Mouse (Mus musculus): ENCODE data around the gene Btg1. TPM values are rescaled to one million over a fixed set of nuclear protein-coding genes. Genes with fewer than 3 reads are reported as not detected.

Btg1 gene
- polyA plus RNA-seq, 1 experiment from 2014 or later = 58.6 TPM

- ATAC-seq (ENCODE audit: low read depth) = no peak
- Histone ChIP-seq H3K27ac (ENCODE audit: low read length) (no peak overlapping the region), H3K9me3 (ENCODE audit: control insufficient read depth, low read length) (no peaks in the 10 kb centered on the region), H3K4me2 (ENCODE audit: low read depth, low read length) (no peak overlapping the region), H3K4me1 (replicated peaks; ENCODE audit: control insufficient read depth, insufficient read depth, low read length) (peaks cover 19% of the 10 kb centered on the region), H3K4me3 (ENCODE audit: low read length) (no peak overlapping the region), H3K36me3 (ENCODE audit: control insufficient read depth, insufficient read depth, low read length) (no peaks in the 10 kb centered on the region), H3K9ac (ENCODE audit: low read length) (no peak overlapping the region), H3K27me3 (ENCODE audit: control insufficient read depth, insufficient read depth, low read depth, low read length) (no peaks in the 10 kb centered on the region)
- 67% methylated on average over 3 of the region's 3 CpGs for WGBS
Observed at GRCm38 (mm10) chr10:96649524-96649923, 32.7 kb downstream of the Btg1 start.

DNA sequence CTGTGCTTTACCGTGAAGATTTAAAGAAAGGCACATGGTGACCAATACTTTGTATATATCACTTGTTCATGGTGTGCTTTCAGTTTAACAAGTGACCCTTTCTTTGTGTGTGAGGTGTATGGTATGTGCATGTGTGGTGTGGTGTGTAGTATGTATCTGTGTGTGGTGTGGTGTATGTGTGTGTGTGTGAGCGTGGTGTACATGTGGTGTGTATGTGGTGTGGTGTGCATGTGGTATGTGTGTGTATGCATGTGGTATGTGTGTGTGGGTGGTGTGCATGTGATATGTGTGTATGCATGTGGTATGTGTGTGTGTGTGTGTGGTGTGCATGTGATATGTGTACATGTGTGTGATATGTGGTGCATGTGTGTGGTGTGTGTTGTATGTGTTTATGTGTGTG is 35.6 kb downstream of the Btg1 start:
- ATAC-seq (ENCODE audit: low read depth) = no peak
- H3K4me2 ChIP-seq (ENCODE audit: low read depth, low read length) = no peak overlapping the region
- no peak overlapping the region for H3K27ac ChIP-seq (ENCODE audit: low read length)
- peaks cover 18% of the 10 kb centered on the region; the same call in 1 of the 2 replicates for H3K4me1 ChIP-seq (replicated peaks; ENCODE audit: control insufficient read depth, insufficient read depth, low read length)
- 67% methylated on average over 2 of the region's 2 CpGs for WGBS
- H3K9me3 ChIP-seq (ENCODE audit: control insufficient read depth, low read length) = no peaks in the 10 kb centered on the region
- H3K27me3 ChIP-seq (ENCODE audit: control insufficient read depth, insufficient read depth, low read depth, low read length) = no peaks in the 10 kb centered on the region
- H3K9ac ChIP-seq (ENCODE audit: low read length) = no peak overlapping the region
- H3K4me3 ChIP-seq (ENCODE audit: low read length) = no peak overlapping the region
- no peaks in the 10 kb centered on the region for H3K36me3 ChIP-seq (ENCODE audit: control insufficient read depth, insufficient read depth, low read length)

DNA sequence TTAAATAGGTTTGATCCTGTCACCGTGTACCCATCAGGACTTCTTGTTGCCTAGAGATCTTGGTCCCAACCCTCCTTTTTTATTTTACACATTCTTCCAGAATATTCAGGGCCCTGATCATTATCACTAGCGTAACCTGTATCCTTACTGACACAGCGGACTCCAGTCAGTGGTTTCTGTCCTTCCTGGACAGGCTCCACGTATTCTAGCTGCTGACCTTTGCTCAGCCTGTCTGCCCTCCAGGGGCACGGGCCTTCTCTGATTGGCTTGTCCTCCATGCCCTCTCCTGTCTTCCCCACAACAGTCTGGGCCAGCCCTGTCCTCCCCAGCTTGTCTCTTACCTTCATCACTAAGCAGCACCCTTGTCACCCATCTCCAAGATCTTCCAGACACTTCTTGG is 36.2 kb downstream of the Btg1 start:
- H3K4me1 ChIP-seq (replicated peaks; ENCODE audit: control insufficient read depth, insufficient read depth, low read length) = peaks cover 18% of the 10 kb centered on the region; the same call in 1 of the 2 replicates
- H3K27ac ChIP-seq (ENCODE audit: low read length) = no peak overlapping the region
- 78% methylated on average over 5 of the region's 5 CpGs for WGBS
- no peaks in the 10 kb centered on the region for H3K9me3 ChIP-seq (ENCODE audit: control insufficient read depth, low read length)
- H3K4me3 ChIP-seq (ENCODE audit: low read length) = no peak overlapping the region
- H3K36me3 ChIP-seq (ENCODE audit: control insufficient read depth, insufficient read depth, low read length) = no peaks in the 10 kb centered on the region
- H3K9ac ChIP-seq (ENCODE audit: low read length) = no peak overlapping the region
- ATAC-seq (ENCODE audit: low read depth) = no peak
- H3K27me3 ChIP-seq (ENCODE audit: control insufficient read depth, insufficient read depth, low read depth, low read length) = no peaks in the 10 kb centered on the region
- no peak overlapping the region for H3K4me2 ChIP-seq (ENCODE audit: low read depth, low read length)

DNA sequence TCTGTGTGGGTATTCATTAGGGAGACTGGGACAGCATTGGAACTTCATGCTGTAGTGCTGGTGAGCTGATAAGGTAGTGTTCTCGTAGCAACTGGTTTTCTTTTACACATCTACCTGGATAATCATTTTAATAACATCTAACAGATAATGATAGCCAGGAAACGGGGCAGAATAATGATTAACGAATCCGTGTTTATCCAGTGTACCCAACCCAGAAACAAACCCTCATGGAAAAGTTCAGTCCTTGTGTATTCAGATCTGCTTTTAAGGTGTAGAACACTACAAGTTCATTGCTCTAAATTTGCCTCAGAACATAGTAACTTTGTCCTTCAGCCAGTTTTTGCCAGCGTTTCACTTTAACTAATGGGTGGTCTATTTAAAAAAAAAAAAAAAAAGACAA is 37.3 kb downstream of the Btg1 start:
- H3K27me3 ChIP-seq (ENCODE audit: control insufficient read depth, insufficient read depth, low read depth, low read length) = no peaks in the 10 kb centered on the region
- H3K4me1 ChIP-seq (replicated peaks; ENCODE audit: control insufficient read depth, insufficient read depth, low read length) = peaks cover 18% of the 10 kb centered on the region; the same call in 1 of the 2 replicates
- no peaks in the 10 kb centered on the region for H3K9me3 ChIP-seq (ENCODE audit: control insufficient read depth, low read length)
- 70% methylated on average over 5 of the region's 5 CpGs for whole genome bisulfite sequencing
- no peak overlapping the region for H3K4me3 ChIP-seq (ENCODE audit: low read length)
- no peak overlapping the region for H3K9ac ChIP-seq (ENCODE audit: low read length)
- no peak overlapping the region for H3K4me2 ChIP-seq (ENCODE audit: low read depth, low read length)
- no peaks in the 10 kb centered on the region for H3K36me3 ChIP-seq (ENCODE audit: control insufficient read depth, insufficient read depth, low read length)
- no peak for ATAC-seq (ENCODE audit: low read depth)
- H3K27ac ChIP-seq (ENCODE audit: low read length) = no peak overlapping the region; the same call in 1 of the 2 replicates

GRCm38 (mm10) chr10:96654576-96654975 is 37.8 kb downstream of the Btg1 start:
- Histone ChIP-seq H3K4me2 (ENCODE audit: low read depth, low read length) (no peak overlapping the region), H3K36me3 (ENCODE audit: control insufficient read depth, insufficient read depth, low read length) (no peaks in the 10 kb centered on the region), H3K9me3 (ENCODE audit: control insufficient read depth, low read length) (no peaks in the 10 kb centered on the region), H3K4me1 (replicated peaks; ENCODE audit: control insufficient read depth, insufficient read depth, low read length) (peaks cover 18% of the 10 kb centered on the region; the same call in 1 of the 2 replicates), H3K27ac (ENCODE audit: low read length) (peak overlapping the region; percentile 41), H3K27me3 (ENCODE audit: control insufficient read depth, insufficient read depth, low read depth, low read length) (no peaks in the 10 kb centered on the region), H3K9ac (ENCODE audit: low read length) (no peak overlapping the region), H3K4me3 (ENCODE audit: low read length) (no peak overlapping the region)
- ATAC-seq (ENCODE audit: low read depth) = no peak
- 42% methylated on average over 7 of the region's 7 CpGs for WGBS

- Histone ChIP-seq H3K27ac (ENCODE audit: low read length) (peak overlapping the region; percentile 41), H3K36me3 (ENCODE audit: control insufficient read depth, insufficient read depth, low read length) (no peaks in the 10 kb centered on the region), H3K9ac (ENCODE audit: low read length) (no peak overlapping the region), H3K27me3 (ENCODE audit: control insufficient read depth, insufficient read depth, low read depth, low read length) (no peaks in the 10 kb centered on the region), H3K4me2 (ENCODE audit: low read depth, low read length) (no peak overlapping the region), H3K9me3 (ENCODE audit: control insufficient read depth, low read length) (no peaks in the 10 kb centered on the region), H3K4me1 (replicated peaks; ENCODE audit: control insufficient read depth, insufficient read depth, low read length) (peaks cover 18% of the 10 kb centered on the region; the same call in 1 of the 2 replicates), H3K4me3 (ENCODE audit: low read length) (no peak overlapping the region)
- peak; percentile 75; the same call in 1 of the 2 replicates for ATAC-seq (ENCODE audit: low read depth)
- WGBS = 52% methylated on average over 2 of the region's 2 CpGs
Observed at GRCm38 (mm10) chr10:96655066-96655465, 38.3 kb downstream of the Btg1 start.

DNA sequence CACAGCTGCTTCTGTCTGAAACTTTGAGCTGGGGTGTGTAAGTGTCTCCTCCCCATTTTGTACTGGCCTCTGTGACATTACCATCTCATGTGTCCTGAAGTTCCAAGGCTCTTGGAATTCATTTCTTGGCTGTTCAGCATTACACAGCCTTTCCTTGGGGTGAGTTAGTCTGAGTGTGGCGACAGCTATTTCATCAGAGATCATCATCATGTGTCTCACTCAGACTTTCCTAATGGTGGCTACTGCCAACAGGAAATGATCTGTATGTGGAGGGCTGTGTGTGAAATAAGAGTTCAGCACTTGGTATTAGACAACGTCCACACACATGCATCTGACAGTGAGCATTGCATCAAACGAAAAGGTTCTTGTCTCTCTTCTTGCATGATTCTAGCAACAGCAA is 39.4 kb downstream of the Btg1 start:
- Histone ChIP-seq H3K36me3 (ENCODE audit: control insufficient read depth, insufficient read depth, low read length) (no peaks in the 10 kb centered on the region), H3K9me3 (ENCODE audit: control insufficient read depth, low read length) (no peaks in the 10 kb centered on the region), H3K27me3 (ENCODE audit: control insufficient read depth, insufficient read depth, low read depth, low read length) (no peaks in the 10 kb centered on the region), H3K27ac (ENCODE audit: low read length) (peak overlapping the region; percentile 68), H3K4me2 (ENCODE audit: low read depth, low read length) (no peak overlapping the region), H3K9ac (ENCODE audit: low read length) (no peak overlapping the region), H3K4me1 (replicated peaks; ENCODE audit: control insufficient read depth, insufficient read depth, low read length) (peaks cover 18% of the 10 kb centered on the region; the same call in 1 of the 2 replicates), H3K4me3 (ENCODE audit: low read length) (no peak overlapping the region)
- WGBS = 41% methylated on average over 3 of the region's 3 CpGs
- ATAC-seq (ENCODE audit: low read depth) = peak; percentile 82

DNA sequence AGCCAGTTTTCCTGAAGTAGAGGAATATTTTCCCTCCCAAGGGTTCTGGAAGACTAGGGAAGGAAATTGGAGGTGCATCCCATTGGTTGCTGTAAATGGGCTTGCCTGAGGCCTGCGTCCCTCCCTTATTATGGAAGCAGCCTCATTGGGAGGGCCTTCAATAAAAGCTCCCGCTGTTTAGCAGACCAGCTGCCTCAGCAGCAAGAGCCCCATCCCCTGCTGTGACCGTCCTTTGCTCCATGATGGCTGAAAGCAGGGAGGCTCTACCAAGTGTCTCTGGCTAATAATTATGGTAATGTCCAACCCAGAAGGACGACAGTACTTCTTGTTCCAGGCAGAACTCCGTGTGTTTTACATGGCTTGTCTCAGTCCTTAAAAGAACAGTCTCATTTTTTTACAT is 42.1 kb downstream of the Btg1 start:
- ATAC-seq (ENCODE audit: low read depth) = no peak
- H3K9ac ChIP-seq (ENCODE audit: low read length) = no peak overlapping the region
- no peaks in the 10 kb centered on the region for H3K36me3 ChIP-seq (ENCODE audit: control insufficient read depth, insufficient read depth, low read length)
- no peak overlapping the region for H3K27ac ChIP-seq (ENCODE audit: low read length)
- no peaks in the 10 kb centered on the region for H3K27me3 ChIP-seq (ENCODE audit: control insufficient read depth, insufficient read depth, low read depth, low read length)
- H3K4me1 ChIP-seq (replicated peaks; ENCODE audit: control insufficient read depth, insufficient read depth, low read length) = peaks cover 14% of the 10 kb centered on the region; the same call in 1 of the 2 replicates
- H3K4me3 ChIP-seq (ENCODE audit: low read length) = no peak overlapping the region
- no peak overlapping the region for H3K4me2 ChIP-seq (ENCODE audit: low read depth, low read length)
- WGBS = 39% methylated on average over 5 of the region's 5 CpGs
- H3K9me3 ChIP-seq (ENCODE audit: control insufficient read depth, low read length) = no peaks in the 10 kb centered on the region

GRCm38 (mm10) chr10:96660280-96660985 is 43.6 kb downstream of the Btg1 start:
- Histone ChIP-seq H3K9ac (ENCODE audit: low read length) (no peak overlapping the region), H3K9me3 (ENCODE audit: control insufficient read depth, low read length) (no peaks in the 10 kb centered on the region), H3K36me3 (ENCODE audit: control insufficient read depth, insufficient read depth, low read length) (no peaks in the 10 kb centered on the region), H3K4me3 (ENCODE audit: low read length) (no peak overlapping the region), H3K27ac (ENCODE audit: low read length) (no peak overlapping the region), H3K4me1 (replicated peaks; ENCODE audit: control insufficient read depth, insufficient read depth, low read length) (peaks cover 6% of the 10 kb centered on the region; the same call in 1 of the 2 replicates), H3K27me3 (ENCODE audit: control insufficient read depth, insufficient read depth, low read depth, low read length) (no peaks in the 10 kb centered on the region), H3K4me2 (ENCODE audit: low read depth, low read length) (no peak overlapping the region)
- ATAC-seq (ENCODE audit: low read depth) = no peak
- WGBS = 63% methylated on average over 10 of the region's 10 CpGs

Measured in lung, embryonic 16.5 days (tissue).